Mouse (Mus musculus) stomach, embryonic 14.5 days (tissue): ENCODE measurements around the gene Ppp4c. TPM values are rescaled to one million over a fixed set of nuclear protein-coding genes. Genes with fewer than 3 reads are reported as not detected.

Source experiments
- ATAC-seq: fragments of 200-750 bp; cut with Nextera tagmentation; 2 replicates; pipeline ENCODE4 v1.8.0; 2017; ENCODE audit warnings: low read depth, moderate TSS enrichment; ENCODE audit not compliant: insufficient number of reproducible peaks, insufficient read depth, low FRiP score
- H3K27ac ChIP-seq: fragments of 300-500 bp; sonication (generic); 2 replicates; pipeline ENCODE4 v1.5.1; 2014; ENCODE audit warnings: mild to moderate bottlenecking, low read length, moderate library complexity, mixed read lengths
- H3K27me3 ChIP-seq: fragments of 300-500 bp; sonication (generic); 2 replicates; pipeline ENCODE4 v1.6.1; 2014; ENCODE audit warnings: low read length, control low read depth, mixed read lengths; ENCODE audit not compliant: control insufficient read depth, insufficient read depth
- H3K36me3 ChIP-seq: fragments of 300-500 bp; sonication (generic); 2 replicates; pipeline ENCODE4 v1.6.1; 2014; ENCODE audit warnings: mild to moderate bottlenecking, control low read depth, low read length, moderate library complexity, mixed read lengths; ENCODE audit not compliant: control insufficient read depth, insufficient read depth
- H3K4me1 ChIP-seq: fragments of 300-500 bp; sonication (generic); 2 replicates; pipeline ENCODE4 v1.6.1; 2014; ENCODE audit warnings: low read length, control low read depth, mixed read lengths; ENCODE audit not compliant: control insufficient read depth, insufficient read depth
- H3K4me2 ChIP-seq: fragments of 300-500 bp; sonication (generic); replicated peaks from 2 replicates; pipeline ENCODE4 v1.6.1; 2014; ENCODE audit warnings: low read depth, low read length, control low read depth
- H3K4me3 ChIP-seq: fragments of 300-500 bp; sonication (generic); 2 replicates; pipeline ENCODE4 v1.5.1; 2014; ENCODE audit warnings: low read depth, low read length, control low read depth
- H3K9ac ChIP-seq: fragments of 300-500 bp; sonication (generic); replicated peaks from 2 replicates; pipeline ENCODE4 v1.6.1; 2014; ENCODE audit warnings: low read depth, mild to moderate bottlenecking, control low read depth, low read length, moderate library complexity, mixed read lengths
- H3K9me3 ChIP-seq: fragments of 300-500 bp; sonication (generic); 2 replicates; pipeline ENCODE4 v1.6.1; 2016; ENCODE audit warnings: low read depth, low read length, control low read depth; ENCODE audit not compliant: control insufficient read depth
- WGBS: fragments of 180-500 bp; shearing (Covaris S2); extraction: QIAGEN DNeasy Blood & Tissue Kit; methylation state at CpG from one replicate; pipeline ENCODE4 v1.1.7; 2014; 5-methylcytosine and 5-hydroxymethylcytosine counted together
- polyA plus RNA-seq: library from polyadenylated mRNA; unstranded; fragments of >200 nt; fragmentation: Nextera tagmentation; extraction: Ambion mirVana; gene quantifications from 2 replicates; pipeline ENCODE4 v1.2.1, GENCODE M21; 2014

Gene Ppp4c
- polyA plus RNA-seq, 1 experiment from 2014 or later: 258 TPM

DNA sequence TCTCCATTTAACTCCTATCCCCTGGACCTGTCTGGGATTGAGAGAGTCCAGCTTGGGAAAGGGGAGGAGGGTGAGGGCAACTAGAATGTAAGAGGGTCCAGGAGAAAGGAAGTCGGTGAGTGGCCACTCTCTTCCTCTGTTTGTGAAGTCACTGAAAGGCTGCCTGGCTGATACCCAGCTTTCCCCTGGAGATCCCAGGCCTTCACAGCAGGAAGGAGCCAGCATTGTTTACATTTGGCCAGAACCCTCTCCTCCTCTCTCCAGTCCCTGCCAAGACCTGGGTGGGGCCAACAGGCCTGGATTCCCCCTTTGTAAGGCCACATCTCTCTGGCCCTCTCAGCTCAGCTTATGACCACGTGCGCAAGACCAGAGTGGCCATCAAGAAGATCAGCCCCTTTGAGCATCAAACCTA, 31.9 kb downstream of the Ppp4c start:
- WGBS: 6% methylated on average over 3 of the region's 3 CpGs
- Histone ChIP-seq H3K4me1 (peaks cover 22% of the 10 kb centered on the region), H3K36me3 (peaks cover 26% of the 10 kb centered on the region; the same call in 1 of the 2 replicates), H3K27me3 (no peaks in the 10 kb centered on the region), H3K9ac (peak overlapping the region; percentile 86), H3K4me3 (peak overlapping the region; percentile 78), H3K9me3 (no peaks in the 10 kb centered on the region), H3K27ac (peak overlapping the region; percentile 98), H3K4me2 (peak overlapping the region; percentile 92)
- peak; percentile 69 for ATAC-seq

- H3K9ac ChIP-seq: peak overlapping the region; percentile 86
- peak overlapping the region; percentile 78 for H3K4me3 ChIP-seq
- H3K4me2 ChIP-seq: peak overlapping the region; percentile 92
- ATAC-seq: peak; percentile 34; the same call in 1 of the 2 replicates
- H3K27ac ChIP-seq: peak overlapping the region; percentile 98
- under 1% methylated on average over 22 of the region's 24 CpGs for WGBS
- H3K27me3 ChIP-seq: no peaks in the 10 kb centered on the region
- H3K36me3 ChIP-seq: peaks cover 20% of the 10 kb centered on the region; the same call in 1 of the 2 replicates
- H3K4me1 ChIP-seq: peaks cover 25% of the 10 kb centered on the region
- H3K9me3 ChIP-seq: no peaks in the 10 kb centered on the region
Observed at GRCm38 (mm10) chr7:126759672-126760390, 32.5 kb downstream of the Ppp4c start.

- Histone ChIP-seq H3K4me3 (peak within 1 kb of the TSS; percentile 78), H3K27me3 (no peaks in the 10 kb centered on the region)
Observed at GRCm38 (mm10) chr7:126759050-126759671, 33.1 kb downstream of the Ppp4c start, which contains the start of gene Mapk3. TSS of gene Mapk3 (plus strand) at chr7:126759601.

GRCm38 (mm10) chr7:126758539-126758938, 33.8 kb downstream of the Ppp4c start:
- Histone ChIP-seq H3K4me2 (no peak overlapping the region), H3K27me3 (no peaks in the 10 kb centered on the region), H3K9ac (no peak overlapping the region), H3K27ac (no peak overlapping the region), H3K4me1 (peaks cover 25% of the 10 kb centered on the region), H3K4me3 (no peak overlapping the region), H3K9me3 (no peaks in the 10 kb centered on the region), H3K36me3 (peaks cover 9% of the 10 kb centered on the region; the same call in 1 of the 2 replicates)
- ATAC-seq: no peak
- WGBS: 73% methylated on average over 7 of the region's 7 CpGs

More at GRCm38 (mm10) chr7:126759050-126759671, 33.1 kb downstream of the Ppp4c start, which contains the start of gene Mapk3:
- ATAC-seq: peak; percentile 70; the same call in 1 of the 2 replicates
- H3K9me3 ChIP-seq: no peaks in the 10 kb centered on the region
- peaks cover 25% of the 10 kb centered on the region for H3K4me1 ChIP-seq
- WGBS: under 1% methylated on average over 23 of the region's 38 CpGs
- H3K4me2 ChIP-seq: peak within 1 kb of the TSS; percentile 92
- H3K9ac ChIP-seq: peak within 1 kb of the TSS; percentile 86
- peaks cover 15% of the 10 kb centered on the region; the same call in 1 of the 2 replicates for H3K36me3 ChIP-seq
- peak within 1 kb of the TSS; percentile 98 for H3K27ac ChIP-seq

DNA sequence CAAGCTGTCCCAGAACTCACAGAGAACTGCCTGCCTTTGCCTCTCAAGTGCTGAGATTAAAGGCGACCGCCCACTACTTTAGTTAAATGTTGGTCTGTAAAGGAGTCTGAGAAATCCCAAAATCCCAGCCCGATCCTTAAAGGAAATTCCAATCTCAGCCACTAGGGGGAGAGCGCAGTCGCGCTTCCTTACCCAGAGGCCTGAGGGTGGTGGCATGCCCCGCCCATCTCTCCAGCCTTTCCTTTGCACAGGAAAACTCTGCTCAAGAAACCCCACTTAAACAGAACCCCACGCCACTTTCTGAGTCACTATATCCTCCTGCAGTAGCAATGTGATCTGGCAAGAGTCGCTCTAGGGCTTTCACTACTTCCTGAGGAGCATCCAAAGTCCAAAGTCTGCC, 37.4 kb downstream of the Ppp4c start:
- under 1% methylated on average over 9 of the region's 9 CpGs for WGBS
- ATAC-seq: peak; percentile 73; the same call in 1 of the 2 replicates
- H3K4me3 ChIP-seq: no peak overlapping the region
- H3K4me1 ChIP-seq: peaks cover 3% of the 10 kb centered on the region; the same call in 1 of the 2 replicates
- H3K9ac ChIP-seq: no peak overlapping the region
- no peaks in the 10 kb centered on the region for H3K27me3 ChIP-seq
- no peaks in the 10 kb centered on the region for H3K36me3 ChIP-seq
- H3K27ac ChIP-seq: 0 out of 2 replicates have a peak overlapping the region, but pooled peaks have one; percentile 12
- H3K9me3 ChIP-seq: no peaks in the 10 kb centered on the region
- H3K4me2 ChIP-seq: no peak overlapping the region; the same call in 1 of the 2 replicates

- Histone ChIP-seq H3K4me3 (no peak overlapping the region), H3K4me1 (no peaks in the 10 kb centered on the region), H3K27me3 (no peaks in the 10 kb centered on the region), H3K9ac (no peak overlapping the region), H3K9me3 (no peaks in the 10 kb centered on the region), H3K27ac (no peak overlapping the region), H3K4me2 (no peak overlapping the region), H3K36me3 (no peaks in the 10 kb centered on the region)
- no peak for ATAC-seq
- 93% methylated on average over 17 of the region's 17 CpGs for WGBS
Observed at GRCm38 (mm10) chr7:126749582-126750343, 42.5 kb downstream of the Ppp4c start.

DNA sequence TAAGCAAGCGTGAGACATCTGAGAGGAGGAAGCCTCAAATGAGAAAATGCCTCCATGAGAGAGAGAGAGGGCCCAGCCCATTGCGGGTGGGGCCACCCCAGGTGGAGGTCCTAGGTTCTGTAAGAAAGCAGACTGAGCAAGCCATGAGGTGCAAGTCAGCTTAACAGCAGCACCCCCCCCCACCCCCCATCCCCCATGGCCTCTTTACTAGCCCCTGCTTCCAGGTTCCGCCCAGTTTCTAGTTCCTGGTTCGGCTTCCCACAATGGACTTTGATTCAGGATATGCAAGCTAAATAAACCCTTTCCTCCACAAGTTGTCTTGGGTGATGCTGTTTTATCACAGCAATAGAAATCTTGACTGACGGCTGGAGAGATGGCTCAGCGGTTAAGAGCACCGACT, 43.5 kb downstream of the Ppp4c start:
- no peak for ATAC-seq
- Histone ChIP-seq H3K4me3 (no peak overlapping the region), H3K9me3 (no peaks in the 10 kb centered on the region), H3K4me2 (no peak overlapping the region), H3K9ac (no peak overlapping the region), H3K4me1 (no peaks in the 10 kb centered on the region), H3K27ac (no peak overlapping the region), H3K36me3 (no peaks in the 10 kb centered on the region), H3K27me3 (no peaks in the 10 kb centered on the region)
- 63% methylated on average over 7 of the region's 7 CpGs for WGBS

- no peak for ATAC-seq
- H3K27ac ChIP-seq: no peak overlapping the region
- H3K4me2 ChIP-seq: no peak overlapping the region
- H3K27me3 ChIP-seq: no peaks in the 10 kb centered on the region
- no peak overlapping the region for H3K4me3 ChIP-seq
- H3K4me1 ChIP-seq: no peaks in the 10 kb centered on the region
- 28% methylated on average over 6 of the region's 6 CpGs for WGBS
- H3K9me3 ChIP-seq: no peaks in the 10 kb centered on the region
- no peak overlapping the region for H3K9ac ChIP-seq
- H3K36me3 ChIP-seq: no peaks in the 10 kb centered on the region
Observed at GRCm38 (mm10) chr7:126746798-126747197, 45.5 kb downstream of the Ppp4c start.
